9 mouse cellular contexts compared by ENCODE assay signal in the genomic region with DNA sequence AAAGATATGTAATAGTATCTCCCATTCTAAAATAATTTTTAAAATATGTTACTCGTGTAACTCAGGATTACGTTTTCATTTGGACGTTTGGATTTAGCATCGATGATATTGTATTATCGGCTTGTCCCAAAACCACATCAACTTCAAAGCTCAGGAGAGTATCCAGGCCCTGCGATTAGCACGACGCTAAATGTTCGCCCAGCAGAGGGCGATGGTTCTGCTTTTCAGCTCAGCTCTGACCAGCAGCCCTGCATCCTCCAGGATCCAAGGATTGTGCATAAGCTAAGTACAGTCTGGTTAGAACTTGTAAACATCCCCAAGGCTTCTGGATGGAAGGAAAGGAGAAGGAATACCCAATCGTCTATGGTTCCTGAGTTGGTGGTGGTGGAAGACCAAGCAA.
DNase-seq lines count a peak whose midpoint lies in the region; ATAC-seq and TF ChIP-seq lines count a peak whose summit lies in the region.
"Had no signal": no experiment of that assay in that cellular context is flagged by ENCODE, and none has a peak within 500 bp of the region (broad histone marks: within the 10 kb centered on the region; RNA-seq: fewer than 3 reads in every experiment).

No protein-coding gene starts in this region.

- H3K27ac ChIP-seq in neural tube, embryonic 15.5 days (replicated peaks): no peak overlapping the region
- no peak overlapping the region for H3K27ac ChIP-seq in gastrocnemius, adult 2 months
- H3K27ac ChIP-seq: embryonic facial prominence, embryonic 13.5 days had no signal

- DNase-seq in neural tube, embryonic 10.5 days (ENCODE audit: extremely low spot score, low spot score): peak; percentile 52
- peak; percentile 7 for DNase-seq in c-Kit-positive CD71-negative TER-119-negative erythroid progenitor cells, embryonic 14.5 days (ENCODE audit: low read depth)
- DNase-seq in gastrocnemius, adult 2 months: peak; percentile 67
- peak; percentile 49 to 75 for DNase-seq in kidney, postnatal 25 days
- DNase-seq in lung, postnatal 36 days: peak; percentile 50
- peak; percentile 5 to 11 for DNase-seq in right cerebral cortex, postnatal 36 days (ENCODE audit: low spot score in 2 of 2)
- DNase-seq in spleen, adult 18-20 months: no peak

- H3K27me3 ChIP-seq in neural tube, embryonic 15.5 days (replicated peaks): no peaks in the 10 kb centered on the region
- H3K27me3 ChIP-seq: embryonic facial prominence, embryonic 13.5 days had no signal

- H3K4me3 ChIP-seq in neural tube, embryonic 15.5 days (replicated peaks): no peak overlapping the region
- no peak overlapping the region for H3K4me3 ChIP-seq in gastrocnemius, adult 2 months
- H3K4me3 ChIP-seq: embryonic facial prominence, embryonic 13.5 days had no signal

- intact Hi-C loops in gastrocnemius, adult 2 months (cut with DNase I): no loop called here

- peak; percentile 55 for TF ChIP-seq CTCF in gastrocnemius, adult 2 months (IDR thresholded peaks at IDR 0.05)

- H3K4me2 ChIP-seq in neural tube, embryonic 15.5 days: no peak overlapping the region
- H3K4me2 ChIP-seq: embryonic facial prominence, embryonic 13.5 days had no signal

- no peaks in the 10 kb centered on the region for H3K4me1 ChIP-seq in neural tube, embryonic 15.5 days
- H3K4me1 ChIP-seq: embryonic facial prominence, embryonic 13.5 days had no signal

- no peaks in the 10 kb centered on the region for H3K36me3 ChIP-seq in neural tube, embryonic 15.5 days
- H3K36me3 ChIP-seq: embryonic facial prominence, embryonic 13.5 days had no signal

- no peaks in the 10 kb centered on the region for H3K9me3 ChIP-seq in neural tube, embryonic 15.5 days (replicated peaks)
- H3K9me3 ChIP-seq: embryonic facial prominence, embryonic 13.5 days had no signal

- ATAC-seq in neural tube, embryonic 15.5 days (ENCODE audit: low FRiP score): no peak

- no peak overlapping the region for H3K9ac ChIP-seq in neural tube, embryonic 15.5 days (replicated peaks)
- H3K9ac ChIP-seq: embryonic facial prominence, embryonic 13.5 days had no signal

- 30% methylated on average over 11 of the region's 11 CpGs for WGBS in neural tube, embryonic 15.5 days

Comparison
In these comparisons a context has a peak if more than half of its experiments do, and no peak if none do; other contexts are left out.
1. DNase-seq: peak in neural tube, embryonic 10.5 days (single experiment), c-Kit-positive CD71-negative TER-119-negative erythroid progenitor cells, embryonic 14.5 days (single experiment), gastrocnemius, adult 2 months (single experiment), kidney, postnatal 25 days (2 of 2), lung, postnatal 36 days (single experiment) and right cerebral cortex, postnatal 36 days (2 of 2); none in spleen, adult 18-20 months (0 of 2).